Mouse (Mus musculus): Measurements from ENCODE around the gene Gpld1.

DNA sequence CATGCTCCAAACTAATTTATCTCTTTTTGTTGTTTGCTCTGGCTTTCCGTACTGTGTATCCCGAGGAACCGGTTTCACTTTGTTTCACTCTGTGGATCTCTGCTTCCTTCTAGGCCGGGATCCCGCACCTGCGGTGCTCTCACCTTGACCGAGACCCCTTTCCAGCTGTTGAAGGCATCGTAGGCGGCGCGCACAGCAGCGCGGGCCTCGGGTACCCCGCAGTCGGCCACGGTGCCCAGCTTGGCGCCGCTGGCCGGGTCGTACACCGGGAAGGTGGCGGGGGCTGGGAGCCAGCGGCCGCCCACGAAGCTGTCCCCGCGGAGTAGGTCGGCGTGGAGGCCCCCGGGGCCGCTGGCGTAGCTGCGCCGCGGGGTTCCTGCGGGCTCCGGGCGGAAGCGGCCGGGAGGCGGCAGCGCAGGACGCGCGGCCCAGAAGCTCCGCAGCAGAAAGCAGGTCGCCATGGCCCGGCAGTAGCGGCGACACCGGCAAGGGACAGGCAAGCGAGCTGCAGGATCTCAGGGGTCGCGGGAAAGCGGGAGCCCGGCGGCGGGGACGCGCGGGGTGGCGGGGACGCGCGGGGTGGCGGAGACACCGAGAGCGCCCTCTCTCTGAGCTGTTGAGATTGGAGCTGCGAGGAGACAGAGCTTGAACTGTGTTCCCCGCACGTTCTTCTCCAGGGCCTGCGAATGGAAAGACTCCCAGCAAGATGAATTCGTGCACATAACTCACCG, 5.7 kb upstream of the Gpld1 start, which contains the start of gene Aldh5a1:
- TF ChIP-seq POLR2A (IDR thresholded peaks at IDR 0.05; ENCODE audit: insufficient read length, low read depth) (peak; percentile 28), MYOD1 (IDR thresholded peaks at IDR 0.05; ENCODE audit: control insufficient read depth in 1 of 3, insufficient read length in 2 of 3, low read depth in 2 of 3) (no peak), MYOG (IDR thresholded peaks at IDR 0.05; ENCODE audit: control insufficient read depth in 1 of 3, insufficient read depth in 1 of 3, insufficient read length in 2 of 3, low read depth in 2 of 3) (no peak), POLR2AphosphoS2 (IDR thresholded peaks at IDR 0.05; ENCODE audit: insufficient read length, low read depth) (no peak), E2F4 (IDR thresholded peaks at IDR 0.05; ENCODE audit: insufficient read depth) (no peak), MAX (IDR thresholded peaks at IDR 0.05; ENCODE audit: low read depth) (no peak), CEBPB (IDR thresholded peaks at IDR 0.05; ENCODE audit: insufficient read depth, poor library complexity, severe bottlenecking) (no peak), TCF3 (IDR thresholded peaks at IDR 0.05; ENCODE audit: insufficient read length, low read depth) (no peak), TCF12 (IDR thresholded peaks at IDR 0.05; ENCODE audit: insufficient read depth, poor library complexity, severe bottlenecking) (no peak)
